Mouse (Mus musculus) heart, postnatal 25 days (tissue): Measurements from ENCODE around the gene Ablim2. TPM values are rescaled to one million over a fixed set of nuclear protein-coding genes. Genes with fewer than 3 reads are reported as not detected.

Experiments
- DNase-seq: peaks from one replicate; pipeline ENCODE4 v3.0.0; 2022; ENCODE audit warnings: low spot score
- intact Hi-C: fragments of 180-260 bp; cut with DNase I; formaldehyde crosslinking; loops from one replicate; pipeline ENCODE4 v1.15.1; 2025
- total RNA-seq, 2 experiments: library from RNA; stranded (reverse); gene quantifications; 2 replicates each; pipeline ENCODE4 v1.2.3; 2021

Ablim2 gene
- total RNA-seq, 2 experiments from 2014 or later = 14.9 to 16.0 TPM

DNA sequence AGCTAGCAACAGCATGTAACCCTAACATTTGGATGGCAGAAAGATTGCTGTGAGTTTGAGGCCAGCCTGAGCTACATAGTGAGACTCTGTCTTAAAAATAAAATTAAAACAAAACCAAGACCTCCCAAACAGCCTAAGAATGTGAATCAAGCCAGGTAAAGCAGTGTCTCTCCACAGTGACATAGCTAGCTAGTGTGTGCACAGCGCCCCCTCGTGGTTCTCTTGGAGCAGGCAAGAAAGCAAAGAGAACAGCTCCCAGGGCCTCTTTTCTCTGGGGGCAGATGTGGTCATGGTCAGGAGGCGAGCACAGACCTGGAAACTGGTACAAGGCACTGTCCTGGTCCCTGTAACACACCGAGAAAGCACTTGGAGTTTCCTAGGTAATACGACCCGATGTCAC lies 100.4 kb downstream of the Ablim2 start:
- intact Hi-C loops = loop anchor here (1.0 to 5.0 kb wide), 4 partner anchors 46 to 263 kb away; no protein-coding TSS in a partner anchor
- no peak for DNase-seq

DNA sequence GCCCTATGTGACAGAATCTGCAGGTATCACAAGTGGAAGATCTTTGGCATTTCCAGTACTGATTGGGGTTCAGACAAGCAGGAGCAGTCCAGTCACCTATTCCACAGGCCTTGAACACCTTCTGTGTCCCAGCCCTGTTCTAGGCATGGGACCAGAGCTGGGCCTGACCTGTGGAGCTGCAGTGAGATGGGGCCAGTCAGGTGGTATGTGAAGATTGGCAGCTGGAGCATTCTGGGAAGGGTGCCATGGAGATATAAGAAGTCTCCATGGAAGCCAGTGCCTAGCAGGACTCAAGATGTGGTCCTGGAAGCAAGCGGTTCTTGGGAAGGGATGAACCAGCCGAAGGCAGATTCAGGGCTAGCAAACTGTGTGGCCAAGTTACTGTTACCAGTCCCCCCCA lies 103.8 kb downstream of the Ablim2 start:
- intact Hi-C loops = no loop called here
- DNase-seq = no peak

DNA sequence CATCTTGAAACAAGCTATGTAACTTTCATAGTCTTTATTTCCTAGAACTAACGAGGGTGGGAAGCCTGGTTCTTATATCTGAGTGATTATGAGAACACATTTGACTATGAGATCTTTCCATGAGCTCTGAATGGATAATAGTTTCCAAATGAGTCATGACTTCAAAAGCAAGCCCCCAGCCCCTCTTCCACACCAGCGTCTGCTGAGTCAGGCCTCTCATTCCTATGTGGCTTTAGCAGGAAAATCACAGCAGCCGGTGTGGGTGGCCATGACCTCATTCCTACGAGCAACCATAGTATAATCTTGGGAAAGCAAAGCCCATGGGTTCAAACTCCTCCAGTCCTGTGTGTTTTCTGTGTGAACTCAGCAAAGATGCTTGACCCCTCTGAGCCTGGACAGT lies 112.3 kb downstream of the Ablim2 start:
- no peak for DNase-seq
- intact Hi-C loops = loop anchor here (1.0 kb wide), 1 partner anchor 102 kb away; no protein-coding TSS in a partner anchor

DNA sequence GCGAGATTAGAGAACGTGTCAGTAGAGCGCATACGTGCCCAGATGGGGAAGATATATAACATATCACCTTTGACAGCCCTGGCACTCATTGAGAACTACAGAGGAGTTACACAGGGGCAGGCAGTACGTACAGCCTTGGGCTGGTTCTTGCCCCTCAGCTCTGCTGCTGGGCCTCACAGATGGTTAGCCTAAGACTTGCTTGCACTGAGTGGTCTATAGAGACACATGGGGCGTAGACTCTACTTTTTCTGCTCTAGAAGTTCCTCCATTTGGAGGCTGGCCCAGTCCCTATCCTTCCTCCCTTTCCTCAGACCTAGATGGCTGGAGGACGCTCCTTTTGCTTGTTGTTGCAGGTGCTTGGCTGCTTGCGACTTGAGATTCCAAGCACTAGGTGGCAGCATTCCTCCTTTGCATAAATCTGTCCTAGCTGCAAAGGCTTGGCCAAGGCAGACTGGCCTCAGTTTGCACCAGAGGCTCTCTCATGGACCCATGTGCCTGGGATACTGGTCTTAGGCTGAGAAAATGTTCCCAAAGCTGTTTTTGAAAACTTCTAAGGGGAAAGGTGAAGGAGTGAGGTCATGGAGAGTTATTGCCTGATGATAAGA lies 112.8 kb downstream of the Ablim2 start:
- no peak for DNase-seq
- intact Hi-C loops = loop anchor here (1.0 kb wide), 1 partner anchor 102 kb away; no protein-coding TSS in a partner anchor

DNA sequence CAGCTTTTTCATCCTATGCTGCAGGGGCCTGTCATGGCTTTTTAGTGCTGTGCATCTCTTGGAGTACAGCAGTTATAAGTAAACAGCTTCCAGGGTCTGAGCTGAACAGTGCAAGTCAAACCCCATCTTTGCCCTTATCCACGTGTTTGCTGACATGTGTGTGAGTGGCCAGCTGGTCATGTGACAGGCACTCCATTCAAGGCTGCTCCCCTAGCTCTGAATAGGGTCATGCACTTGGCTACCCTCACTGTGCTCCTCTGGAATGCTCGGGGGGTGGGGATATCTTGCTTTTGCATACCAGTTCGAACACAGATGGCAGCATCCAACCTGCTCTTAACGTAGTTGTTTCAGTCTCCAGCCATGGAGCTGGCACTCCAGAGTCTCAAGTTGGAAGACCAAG lies 115.7 kb downstream of the Ablim2 start:
- intact Hi-C loops = no loop called here
- DNase-seq = no peak

DNA sequence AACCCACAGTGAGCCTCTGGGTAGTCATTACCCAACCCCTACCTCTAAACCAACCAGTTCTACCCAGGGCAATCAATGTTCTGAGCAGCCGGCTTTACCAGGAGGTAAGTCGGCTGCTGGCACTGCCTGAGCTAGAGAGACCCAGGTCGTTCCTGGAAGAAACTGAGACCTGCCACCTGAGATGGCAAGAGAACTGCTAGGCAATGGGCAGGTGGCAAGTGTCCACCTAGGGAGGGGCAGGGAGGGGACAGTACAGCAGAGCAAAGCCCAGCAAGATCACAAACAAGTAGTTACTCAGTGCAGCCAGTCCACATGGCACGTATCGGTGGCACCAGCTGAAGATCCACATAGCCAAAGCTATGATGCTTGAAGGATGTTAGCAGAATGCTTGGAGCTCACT lies 118.6 kb downstream of the Ablim2 start:
- DNase-seq = no peak
- intact Hi-C loops = no loop called here

DNA sequence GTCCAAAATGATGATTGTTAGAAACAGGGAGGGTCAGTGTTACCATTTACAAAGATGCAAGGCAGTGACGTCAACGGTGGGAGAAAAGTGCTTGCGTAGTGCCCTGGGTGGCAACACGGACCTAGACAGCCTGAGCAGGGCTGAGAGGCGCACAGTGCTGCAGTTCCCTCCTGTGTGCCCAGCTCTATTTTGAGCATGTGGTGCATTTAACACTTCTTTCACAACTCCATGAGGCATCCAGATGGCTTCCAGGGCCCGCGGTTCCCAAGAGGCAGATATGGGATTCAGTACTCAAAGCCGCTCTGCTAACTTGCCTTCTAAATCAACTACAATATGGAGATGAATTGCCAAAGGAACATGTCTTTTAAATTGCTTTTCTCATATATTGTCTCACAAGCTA lies 121.5 kb downstream of the Ablim2 start:
- no peak for DNase-seq
- intact Hi-C loops = no loop called here

DNA sequence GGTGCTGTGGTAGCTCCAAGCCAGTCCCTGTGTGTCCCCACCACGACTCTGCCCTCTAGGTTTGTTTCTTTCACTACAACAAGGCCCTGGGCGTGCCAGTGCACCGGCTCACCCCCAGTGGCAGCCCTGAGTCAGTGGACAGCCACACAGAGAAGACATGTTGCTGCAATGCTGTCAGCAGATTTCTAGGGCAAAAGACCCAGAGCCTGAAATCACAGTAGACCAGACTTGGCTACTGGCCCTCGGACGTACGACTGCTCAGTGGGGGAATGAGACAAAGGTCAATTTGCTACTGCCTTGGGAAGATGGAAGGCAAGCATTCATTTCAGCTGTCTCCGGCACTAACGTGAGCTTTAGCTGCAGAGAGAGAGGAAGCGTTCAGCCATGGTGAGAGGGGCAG lies 124.7 kb downstream of the Ablim2 start:
- no peak for DNase-seq
- intact Hi-C loops = loop anchor here (10.0 kb wide), 1 partner anchor 512 kb away; the partner anchor contains the start of gene Sorcs2

DNA sequence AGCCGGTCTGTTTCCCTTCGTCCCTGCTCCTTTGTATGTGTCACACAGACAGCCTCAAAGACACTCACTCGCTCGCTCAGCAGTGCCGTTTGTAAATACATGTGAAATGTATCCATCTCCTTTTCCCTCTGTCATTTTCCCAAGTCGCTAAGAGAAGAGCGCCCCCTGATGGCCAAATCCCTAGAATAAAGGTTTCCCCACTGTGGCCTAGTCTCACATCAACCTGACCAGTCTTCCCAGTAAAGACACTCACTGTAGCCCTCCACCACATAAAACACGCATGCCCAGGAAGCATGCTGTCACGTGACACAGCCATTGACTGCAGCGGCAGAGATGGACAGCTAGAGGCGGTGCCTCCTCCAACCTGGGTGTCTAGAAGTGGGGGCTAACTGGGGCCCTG lies 126.6 kb downstream of the Ablim2 start:
- intact Hi-C loops = loop anchor here (10.0 kb wide), 1 partner anchor 511 kb away; the partner anchor contains the start of gene Sorcs2
- DNase-seq = no peak

DNA sequence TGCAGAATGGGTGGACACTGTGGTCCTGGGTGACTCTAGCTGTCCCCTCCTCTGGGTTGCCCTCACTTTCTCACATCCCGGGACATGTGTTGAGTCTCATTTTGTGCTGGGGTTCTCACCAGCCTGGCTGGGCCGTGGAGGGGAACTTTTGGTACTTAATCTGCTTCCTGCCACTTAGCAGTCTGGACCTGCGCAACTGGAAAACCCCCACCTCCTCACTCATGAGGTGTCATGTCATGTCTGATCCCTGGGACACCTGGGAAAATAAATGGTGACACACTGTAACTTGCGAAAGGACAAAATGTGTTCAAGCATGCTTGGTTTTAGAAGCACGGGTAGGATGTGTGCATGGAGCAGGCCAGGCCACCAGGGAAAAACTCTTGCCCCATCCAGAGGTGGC lies 127.0 kb downstream of the Ablim2 start:
- intact Hi-C loops = loop anchor here (10.0 kb wide), 1 partner anchor 510 kb away; the partner anchor contains the start of gene Sorcs2
- no peak for DNase-seq

DNA sequence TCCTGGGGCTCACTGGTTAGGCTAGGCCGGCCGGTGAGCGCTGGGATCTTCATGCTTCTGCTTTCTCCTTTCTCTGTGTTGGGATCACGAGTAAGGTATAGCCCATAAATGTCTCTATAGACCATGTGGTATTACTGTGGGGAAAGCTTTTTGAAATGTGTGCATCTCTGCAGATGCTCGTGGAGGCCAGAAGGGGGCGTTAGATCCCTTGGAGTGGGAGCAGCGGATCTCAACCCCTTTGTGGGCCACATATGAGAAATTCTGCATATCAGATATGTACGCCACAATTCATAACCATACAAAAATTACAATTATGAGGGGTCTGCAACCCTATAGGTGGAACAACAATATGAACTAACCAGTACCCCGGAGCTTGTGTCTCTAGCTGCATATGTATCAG lies 131.3 kb downstream of the Ablim2 start:
- intact Hi-C loops = loop anchor here (1.0 to 10.0 kb wide), 3 partner anchors 81 to 506 kb away; partner anchors contain the start of gene Sorcs2

DNA sequence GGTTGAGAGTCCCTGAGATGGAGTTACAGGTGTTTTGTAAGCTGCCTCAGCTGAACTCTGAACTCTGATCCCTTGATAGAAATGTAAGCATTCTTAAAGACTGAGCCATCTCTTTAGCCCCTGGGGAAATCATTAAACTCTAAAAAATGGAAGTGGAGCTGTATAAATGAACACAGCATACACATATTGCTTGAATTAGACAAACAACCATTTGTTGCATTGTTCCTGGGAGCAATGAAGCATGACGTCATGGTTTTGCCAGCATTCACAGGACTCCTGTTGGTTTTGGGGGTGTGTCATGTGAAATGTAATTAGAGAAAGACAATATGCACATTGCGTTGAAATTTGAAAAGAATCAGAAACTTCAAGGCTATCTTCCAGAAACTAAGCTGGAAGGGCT lies 132.0 kb downstream of the Ablim2 start:
- no peak for DNase-seq
- intact Hi-C loops = loop anchor here (1.0 to 10.0 kb wide), 3 partner anchors 81 to 505 kb away; partner anchors contain the start of gene Sorcs2

More for the DNA sequence above, 131.3 kb downstream of the Ablim2 start:
- DNase-seq = no peak

DNA sequence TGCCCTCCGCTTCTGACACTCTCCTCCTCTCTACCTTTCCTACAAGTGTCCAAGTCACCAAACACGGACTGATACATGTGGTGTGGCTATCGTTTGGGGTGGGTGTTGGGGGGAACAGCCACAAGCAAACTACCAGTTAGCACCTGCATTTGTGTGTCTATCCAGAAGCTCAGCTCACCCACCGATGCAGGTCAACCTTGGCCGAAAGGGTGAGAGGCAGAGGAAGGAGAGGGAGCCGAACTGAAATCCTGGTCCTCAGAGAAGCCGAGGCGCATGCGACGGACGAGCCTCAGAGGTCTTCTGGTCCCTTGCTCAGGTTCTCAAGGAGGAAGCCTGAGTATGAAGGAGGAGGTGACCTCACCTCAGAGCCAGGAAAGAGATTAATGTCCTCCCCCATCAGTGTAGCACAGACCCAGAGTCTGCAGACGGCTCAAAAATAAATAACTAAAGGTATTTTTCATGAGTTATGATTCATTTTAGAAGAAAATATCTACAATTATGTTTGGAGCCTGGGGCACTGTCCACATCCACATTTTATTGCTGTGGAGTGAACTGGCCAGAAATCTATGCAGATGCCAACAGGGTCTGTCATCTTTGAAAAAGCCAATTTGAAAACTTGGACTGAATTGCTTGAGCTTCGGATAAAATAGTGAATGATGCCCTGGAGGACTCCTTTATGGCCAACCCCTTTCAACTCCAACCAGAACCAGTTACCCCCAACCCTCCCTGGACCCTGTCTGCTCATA lies 133.5 kb downstream of the Ablim2 start:
- intact Hi-C loops = no loop called here
- no peak for DNase-seq

DNA sequence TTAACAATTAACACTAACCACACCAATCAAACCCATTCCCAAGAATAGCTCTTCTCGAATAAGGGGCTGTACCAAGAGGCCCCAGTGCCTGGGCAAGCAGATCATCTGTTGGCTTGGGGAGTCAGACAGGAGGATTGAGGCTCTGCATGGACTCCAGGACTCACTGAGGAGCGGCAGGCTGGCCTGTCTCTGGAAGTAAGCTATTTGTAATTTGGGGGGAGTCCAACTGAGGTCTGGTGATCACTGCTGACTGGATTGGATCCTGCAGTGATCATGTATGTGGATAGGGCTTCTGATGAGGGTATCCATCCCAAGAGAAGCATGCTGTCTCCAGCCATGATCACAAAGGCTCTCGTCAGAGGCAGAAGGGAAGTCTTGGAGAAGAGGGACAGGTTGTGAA lies 134.7 kb downstream of the Ablim2 start:
- intact Hi-C loops = no loop called here

DNA sequence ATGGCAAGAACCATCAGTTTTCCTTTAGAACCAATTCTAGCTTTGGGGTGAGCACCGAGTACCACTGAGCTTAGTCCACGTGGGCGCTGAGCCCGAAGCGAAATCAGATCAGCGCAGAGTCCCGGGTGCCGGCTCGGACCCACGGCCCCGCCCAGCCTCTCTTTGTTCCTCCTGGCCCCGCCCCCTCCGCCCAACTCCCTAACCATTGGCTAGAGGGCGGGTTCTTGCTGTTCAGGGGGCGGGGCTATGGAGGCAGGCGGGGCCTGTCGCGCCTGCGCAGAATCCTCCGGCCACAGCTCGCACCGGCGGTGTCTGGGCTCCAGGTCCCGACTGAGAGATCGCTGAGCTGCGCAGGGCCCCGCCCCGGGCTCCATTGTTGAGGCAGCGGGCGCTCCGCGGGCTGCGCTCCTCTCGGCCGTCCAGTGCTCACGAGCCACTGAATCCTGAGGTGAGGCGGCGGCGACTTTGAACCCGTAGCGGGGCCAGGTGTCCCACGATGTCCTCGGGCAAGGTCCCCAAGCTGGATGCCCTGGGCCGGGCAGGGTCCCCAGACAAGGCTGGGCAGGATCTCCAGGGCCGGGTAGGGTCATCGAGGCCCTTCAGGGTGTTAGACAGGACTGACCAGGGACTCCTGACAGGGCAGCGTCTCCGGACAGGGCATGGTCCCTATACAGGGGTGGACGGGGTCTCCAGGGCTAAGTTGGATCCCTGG lies 135.6 kb downstream of the Ablim2 start, which contains the start of gene Afap1:
TSS of gene Afap1 (plus strand) at position 227 of the 712 bp plus-strand sequence.
- peak; percentile 99 for DNase-seq
- intact Hi-C loops = no loop called here

More for the DNA sequence above, 134.7 kb downstream of the Ablim2 start:
- no peak for DNase-seq

DNA sequence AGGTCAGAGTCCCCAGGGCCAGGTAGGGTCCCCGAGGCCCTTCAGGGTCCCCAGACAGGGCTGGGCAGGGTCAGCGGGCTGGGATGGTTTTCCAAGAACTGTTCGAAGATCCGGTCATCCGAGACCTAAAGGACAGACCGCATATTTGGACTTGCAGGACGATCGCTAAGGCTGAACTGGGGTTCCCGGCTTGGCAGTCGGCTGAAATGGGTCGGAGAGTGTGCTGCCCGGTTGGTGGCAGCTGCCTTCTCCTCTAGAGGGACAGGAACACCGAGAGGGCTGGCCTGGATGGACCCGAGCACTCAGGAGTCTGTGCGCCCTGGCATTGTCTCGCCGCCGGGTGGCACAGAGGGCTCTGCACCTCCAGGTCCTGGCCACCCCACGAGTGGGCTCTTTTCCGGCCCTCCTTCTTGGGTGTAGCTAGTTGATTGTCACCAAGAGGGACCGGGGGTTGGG lies 136.2 kb downstream of the Ablim2 start:
- intact Hi-C loops = loop anchor here (2.0 kb wide), 1 partner anchor 27 kb away; no protein-coding TSS in a partner anchor
- DNase-seq = peak; percentile 53

DNA sequence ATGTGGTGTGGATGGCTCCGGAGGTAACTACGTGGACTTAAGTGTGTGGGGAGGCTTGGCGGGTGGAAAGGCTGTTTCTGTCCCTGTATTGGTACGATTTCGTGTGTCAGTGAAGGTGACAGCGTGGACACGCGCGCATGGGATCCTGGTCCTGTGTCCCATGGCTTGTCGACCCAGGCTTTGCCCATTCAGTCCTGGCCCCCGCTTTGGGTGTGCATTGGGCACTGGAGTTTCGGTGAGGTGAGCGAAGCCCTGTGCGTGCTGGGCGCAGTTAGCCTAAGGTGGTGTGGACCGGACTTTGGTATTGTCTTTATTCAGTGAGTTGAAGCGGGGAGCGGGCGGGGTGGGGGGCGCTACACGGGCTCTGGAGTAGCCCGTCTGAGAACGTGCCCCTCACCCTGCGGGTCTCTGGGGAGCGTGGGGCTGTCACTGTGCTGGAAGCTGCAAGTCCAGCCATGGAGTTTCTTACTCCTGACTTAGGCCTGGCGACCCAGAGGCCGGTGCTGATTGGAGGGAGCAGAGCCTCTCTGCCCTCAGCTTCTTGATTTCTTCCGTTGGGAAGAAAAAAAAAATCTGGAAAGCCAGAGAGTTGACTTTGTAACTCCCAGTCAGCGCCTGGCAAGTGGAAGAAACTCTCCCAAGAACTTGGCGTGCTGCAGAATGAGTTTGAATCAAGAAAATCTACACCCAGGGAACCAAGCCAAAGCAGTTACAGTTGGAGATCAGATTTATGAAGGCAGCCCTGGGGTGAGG lies 136.8 kb downstream of the Ablim2 start:
- intact Hi-C loops = loop anchor here (2.0 kb wide), 1 partner anchor 26 kb away; no protein-coding TSS in a partner anchor
- DNase-seq = peak; percentile 34

DNA sequence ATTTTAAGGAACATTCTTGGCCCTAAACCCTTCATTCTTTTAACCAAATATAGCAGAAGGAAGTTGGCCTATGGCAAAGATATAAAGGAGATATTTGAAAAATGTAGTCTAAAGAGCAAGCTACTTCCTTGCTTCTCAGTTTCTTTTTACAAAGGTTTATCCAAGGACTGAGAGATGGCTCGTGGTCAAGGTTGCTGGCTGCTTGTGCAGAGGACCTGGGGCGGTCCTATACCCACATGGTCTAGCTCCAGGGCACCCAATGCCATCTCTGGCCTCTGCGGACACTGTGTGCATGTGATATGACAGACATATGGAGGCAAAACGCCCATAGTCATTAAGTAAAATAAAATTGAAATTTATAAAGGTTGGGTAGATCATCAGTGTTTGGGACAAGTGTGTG lies 138.2 kb downstream of the Ablim2 start:
- intact Hi-C loops = loop anchor here (2.0 kb wide), 1 partner anchor 25 kb away; no protein-coding TSS in a partner anchor
- no peak for DNase-seq

DNA sequence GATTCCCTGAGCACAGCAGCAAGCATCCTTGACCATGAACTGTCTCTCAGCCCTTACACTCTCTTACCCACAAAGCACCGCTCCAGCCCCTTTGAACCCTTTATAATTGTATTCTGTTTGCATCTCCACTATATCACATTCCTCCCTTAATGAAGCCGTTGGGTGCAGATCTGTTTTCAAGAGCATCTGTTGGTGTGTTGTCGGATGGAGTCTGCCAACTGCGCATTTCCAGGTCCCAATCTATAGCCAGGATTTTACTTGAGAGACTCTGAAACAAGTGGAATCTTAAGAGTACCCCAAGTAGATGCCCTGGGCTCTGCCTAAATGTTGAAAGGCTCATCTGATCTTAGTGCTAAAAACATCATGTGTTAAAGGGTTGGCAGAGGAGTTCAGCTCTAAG lies 138.9 kb downstream of the Ablim2 start:
- intact Hi-C loops = no loop called here
- DNase-seq = no peak
